Mouse (Mus musculus) ES-E14 (cell line): ENCODE measurements around the gene Pfn4.

Experiments used
- CHD2 ChIP-seq: IDR thresholded peaks from 2 replicates; pipeline ENCODE4 v1.6.1; 2014; ENCODE audit warnings: mild to moderate bottlenecking, low read depth, low read length, inconsistent platforms
- MAFK ChIP-seq: IDR thresholded peaks from 2 replicates; pipeline ENCODE4 v1.6.1; 2014; ENCODE audit warnings: mild to moderate bottlenecking, low read depth, low read length, inconsistent platforms; ENCODE audit not compliant: insufficient read depth
- ZNF384 ChIP-seq: IDR thresholded peaks from 2 replicates; pipeline ENCODE4 v1.6.1; 2012; ENCODE audit warnings: low read depth, low read length, inconsistent platforms

DNA sequence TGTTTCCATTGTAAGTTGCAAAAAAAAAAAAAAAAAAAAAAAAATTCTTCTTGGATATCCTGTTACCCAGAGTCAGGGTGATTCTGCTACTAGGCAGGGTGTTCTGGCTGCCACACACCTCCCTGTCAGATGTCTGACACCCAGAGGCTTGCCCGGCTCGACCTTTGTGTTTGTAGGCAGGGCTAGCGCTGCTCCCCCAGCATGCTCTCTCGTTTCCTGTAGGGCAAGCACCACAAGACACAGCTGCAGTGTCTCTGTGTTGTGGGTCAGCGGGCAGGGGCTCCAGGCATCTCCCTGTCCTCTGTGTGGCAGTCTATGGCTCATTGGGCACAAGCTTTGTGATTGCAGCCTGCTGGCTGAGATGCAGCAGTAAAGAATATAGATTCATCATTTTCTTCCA, 14.8 kb downstream of the Pfn4 start:
- no peak for TF ChIP-seq ZNF384
- TF ChIP-seq CHD2 = no peak
- no peak for TF ChIP-seq MAFK
